Mouse (Mus musculus): ENCODE measurements at regions not wholly inside any gene's neighbourhood (a gene's known extent, or its start where the extent isn't known, plus 50 kb on each side); places are given as distances from the start of the nearest gene placed in this dataset.

- peaks cover 11% of the 10 kb centered on the region for H3K4me1 ChIP-seq (replicated peaks)
- no peak overlapping the region for H3K27ac ChIP-seq
- no peaks in the 10 kb centered on the region for H3K9me3 ChIP-seq
- H3K36me3 ChIP-seq = no peaks in the 10 kb centered on the region
- DNase-seq (ENCODE audit: low spot score) = no peak
- WGBS = 85% methylated on average over 5 of the region's 5 CpGs
- no peak overlapping the region for H3K4me3 ChIP-seq
- H3K27me3 ChIP-seq (ENCODE audit: insufficient read depth, poor library complexity, severe bottlenecking) = 0 out of 2 replicates have a peak, but pooled peaks cover 3% of the 10 kb centered on the region
Observed at GRCm38 (mm10) chr9:24903706-24904105, 129.6 kb upstream of the Tbx20 start.

DNA sequence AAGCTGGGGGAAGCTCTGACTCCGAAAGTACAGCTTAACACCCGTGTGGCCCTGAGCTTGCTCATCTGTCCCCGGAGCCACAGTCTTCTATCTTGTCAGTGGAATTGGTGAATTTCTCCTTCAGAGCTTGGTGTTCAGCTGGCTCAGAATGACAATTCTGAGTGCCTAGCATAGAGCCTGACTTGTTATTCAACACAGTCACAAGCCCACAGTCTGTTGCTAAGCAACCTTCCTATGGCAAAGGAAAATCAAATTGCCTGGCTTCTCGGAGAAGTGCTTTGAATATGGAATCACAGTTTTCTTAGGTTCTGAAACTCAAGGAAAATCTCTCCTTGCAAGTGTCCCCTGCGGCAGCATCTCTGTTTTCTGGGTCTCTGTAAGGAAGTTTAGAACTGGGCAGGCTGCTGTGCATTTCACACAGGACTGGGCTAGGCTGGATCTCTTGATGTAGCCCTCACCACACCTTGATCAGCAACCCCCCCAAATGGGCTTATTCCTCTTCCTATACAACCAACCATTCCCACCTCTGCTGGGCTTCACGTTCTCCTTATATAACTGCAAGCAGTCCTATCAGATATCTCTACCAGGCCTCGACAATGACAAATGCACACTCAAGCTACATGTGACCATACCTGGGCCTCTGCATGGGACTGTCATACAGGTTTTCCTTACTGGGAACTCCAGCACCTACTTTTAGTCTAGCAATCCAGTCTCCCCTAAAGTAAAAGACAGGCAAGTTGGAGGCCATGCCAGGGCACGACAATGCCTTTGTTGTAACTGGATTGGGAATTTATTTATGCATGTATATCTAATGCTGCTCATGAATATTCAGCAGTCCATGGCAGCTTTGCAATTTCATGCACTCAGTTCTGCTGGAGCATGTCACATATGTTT is 135.2 kb upstream of the Tbx20 start:
- Histone ChIP-seq H3K9me3 (no peaks in the 10 kb centered on the region), H3K4me3 (no peak overlapping the region), H3K4me1 (replicated peaks) (peaks cover 28% of the 10 kb centered on the region), H3K27me3 (ENCODE audit: insufficient read depth, poor library complexity, severe bottlenecking) (0 out of 2 replicates have a peak, but pooled peaks cover 3% of the 10 kb centered on the region), H3K27ac (peak overlapping the region; percentile 62), H3K36me3 (no peaks in the 10 kb centered on the region)
- 56% methylated on average over 8 of the region's 8 CpGs for WGBS
- DNase-seq (ENCODE audit: low spot score) = peak; percentile 14

GRCm38 (mm10) chr9:24910738-24911137 is 136.6 kb upstream of the Tbx20 start:
- 79% methylated on average over 5 of the region's 5 CpGs for WGBS
- no peaks in the 10 kb centered on the region for H3K9me3 ChIP-seq
- H3K27ac ChIP-seq = no peak overlapping the region
- DNase-seq (ENCODE audit: low spot score) = no peak
- no peaks in the 10 kb centered on the region for H3K36me3 ChIP-seq
- peaks cover 28% of the 10 kb centered on the region for H3K4me1 ChIP-seq (replicated peaks)
- H3K4me3 ChIP-seq = no peak overlapping the region
- H3K27me3 ChIP-seq (ENCODE audit: insufficient read depth, poor library complexity, severe bottlenecking) = 0 out of 2 replicates have a peak, but pooled peaks cover 3% of the 10 kb centered on the region

DNA sequence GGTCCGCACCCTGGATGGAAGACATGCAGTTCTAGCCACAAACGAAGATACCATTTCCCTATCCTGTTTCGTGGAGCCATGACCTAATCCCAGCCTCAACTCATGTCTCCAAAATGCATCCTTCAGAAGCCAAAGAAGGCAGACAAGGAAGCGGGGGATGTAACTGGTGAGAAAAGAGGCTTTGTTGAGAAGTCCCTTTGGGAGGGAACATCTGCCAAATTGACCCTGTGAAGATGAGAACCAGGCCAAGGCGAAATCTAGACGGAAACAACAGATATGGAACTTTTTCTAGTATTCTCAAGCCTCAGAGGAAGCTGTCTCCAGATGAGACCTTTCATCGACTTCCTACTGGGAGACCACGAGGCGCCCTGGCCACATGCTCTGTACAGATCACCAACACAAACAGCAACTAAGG is 145.9 kb upstream of the Tbx20 start:
- H3K27me3 ChIP-seq (ENCODE audit: insufficient read depth, poor library complexity, severe bottlenecking) = no peaks in the 10 kb centered on the region
- no peaks in the 10 kb centered on the region for H3K36me3 ChIP-seq
- 86% methylated on average over 9 of the region's 9 CpGs for WGBS
- H3K9me3 ChIP-seq = no peaks in the 10 kb centered on the region
- no peak overlapping the region for H3K27ac ChIP-seq
- DNase-seq (ENCODE audit: low spot score) = no peak
- no peak overlapping the region for H3K4me3 ChIP-seq
- H3K4me1 ChIP-seq (replicated peaks) = peaks cover 13% of the 10 kb centered on the region

- 69% methylated on average over 4 of the region's 4 CpGs for WGBS
- peak; percentile 8 for DNase-seq (ENCODE audit: low spot score)
- Histone ChIP-seq H3K4me1 (replicated peaks) (peaks cover 13% of the 10 kb centered on the region), H3K9me3 (no peaks in the 10 kb centered on the region), H3K27ac (0 out of 2 replicates have a peak overlapping the region, but pooled peaks have one; percentile 47), H3K36me3 (no peaks in the 10 kb centered on the region), H3K4me3 (no peak overlapping the region), H3K27me3 (ENCODE audit: insufficient read depth, poor library complexity, severe bottlenecking) (no peaks in the 10 kb centered on the region)
Observed at GRCm38 (mm10) chr9:24922051-24922860, 148.2 kb upstream of the Tbx20 start.

GRCm38 (mm10) chr9:24923514-24923913 is 149.4 kb upstream of the Tbx20 start:
- peaks cover 13% of the 10 kb centered on the region for H3K4me1 ChIP-seq (replicated peaks)
- no peaks in the 10 kb centered on the region for H3K36me3 ChIP-seq
- H3K27me3 ChIP-seq (ENCODE audit: insufficient read depth, poor library complexity, severe bottlenecking) = no peaks in the 10 kb centered on the region
- DNase-seq (ENCODE audit: low spot score) = no peak
- 89% methylated on average over 5 of the region's 5 CpGs for WGBS
- H3K9me3 ChIP-seq = no peaks in the 10 kb centered on the region
- H3K4me3 ChIP-seq = no peak overlapping the region
- no peak overlapping the region; the same call in 1 of the 2 replicates for H3K27ac ChIP-seq

- no peak overlapping the region for H3K27ac ChIP-seq
- DNase-seq (ENCODE audit: low spot score) = no peak
- no peak overlapping the region for H3K4me3 ChIP-seq
Observed at GRCm38 (mm10) chr9:24937731-24938130, 151.5 kb upstream of the Gm10181 start.

DNA sequence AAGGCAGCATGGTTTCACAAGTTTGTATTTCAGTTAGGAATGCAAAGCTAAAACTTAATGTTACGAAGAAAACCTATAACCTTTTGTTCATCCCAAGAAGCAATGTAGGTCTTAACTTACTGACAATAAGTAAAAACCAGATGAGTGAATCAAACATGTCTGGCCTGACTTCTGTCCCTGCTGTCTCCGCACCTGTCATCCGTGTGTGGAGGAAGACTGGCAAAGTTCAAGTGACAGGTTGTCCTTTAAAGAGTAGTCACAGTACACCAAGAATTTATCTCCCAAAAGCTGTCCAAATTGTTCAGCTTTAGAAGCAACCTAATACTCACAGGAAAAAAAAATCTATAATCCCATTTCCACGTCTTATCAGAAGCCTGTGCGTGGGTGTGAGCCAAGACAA is 146.3 kb upstream of the Gm10181 start:
- no peaks in the 10 kb centered on the region for H3K9me3 ChIP-seq
- no peak for DNase-seq (ENCODE audit: low spot score)
- 86% methylated on average over 5 of the region's 5 CpGs for WGBS
- H3K27ac ChIP-seq = no peak overlapping the region
- no peak overlapping the region for H3K4me3 ChIP-seq
- peaks cover 10% of the 10 kb centered on the region for H3K4me1 ChIP-seq (replicated peaks)
- H3K36me3 ChIP-seq = no peaks in the 10 kb centered on the region
- H3K27me3 ChIP-seq (ENCODE audit: insufficient read depth, poor library complexity, severe bottlenecking) = no peaks in the 10 kb centered on the region

More at GRCm38 (mm10) chr9:24937731-24938130, 151.5 kb upstream of the Gm10181 start:
- no peaks in the 10 kb centered on the region for H3K9me3 ChIP-seq
- 66% methylated on average over 3 of the region's 3 CpGs for WGBS
- no peaks in the 10 kb centered on the region for H3K27me3 ChIP-seq (ENCODE audit: insufficient read depth, poor library complexity, severe bottlenecking)
- no peaks in the 10 kb centered on the region for H3K36me3 ChIP-seq
- H3K4me1 ChIP-seq (replicated peaks) = no peaks in the 10 kb centered on the region

DNA sequence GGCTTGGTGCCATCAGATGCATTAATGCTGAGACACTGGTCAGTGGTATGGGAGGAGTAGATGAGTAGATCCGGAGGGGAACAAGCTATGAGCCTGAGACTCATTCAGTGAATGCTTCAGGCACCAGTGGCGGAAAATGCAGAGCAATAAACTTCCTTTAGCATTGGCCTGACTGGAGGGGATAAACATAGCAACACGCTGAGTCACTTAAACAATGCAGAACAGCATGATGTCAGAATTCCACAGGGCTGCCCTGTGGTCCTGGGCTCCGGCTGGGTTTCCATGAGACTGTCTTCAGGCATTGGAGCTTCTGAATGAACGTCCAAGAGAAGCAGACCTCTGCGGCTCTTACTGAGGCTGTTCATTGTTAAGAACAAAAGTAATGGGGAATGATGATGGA is 145.4 kb upstream of the Gm10181 start:
- Histone ChIP-seq H3K36me3 (no peaks in the 10 kb centered on the region), H3K4me3 (no peak overlapping the region), H3K9me3 (no peaks in the 10 kb centered on the region), H3K27ac (peak overlapping the region; percentile 40), H3K27me3 (ENCODE audit: insufficient read depth, poor library complexity, severe bottlenecking) (no peaks in the 10 kb centered on the region), H3K4me1 (replicated peaks) (peaks cover 10% of the 10 kb centered on the region)
- WGBS = 15% methylated on average over 6 of the region's 6 CpGs
- peak; percentile 48 for DNase-seq (ENCODE audit: low spot score)

DNA sequence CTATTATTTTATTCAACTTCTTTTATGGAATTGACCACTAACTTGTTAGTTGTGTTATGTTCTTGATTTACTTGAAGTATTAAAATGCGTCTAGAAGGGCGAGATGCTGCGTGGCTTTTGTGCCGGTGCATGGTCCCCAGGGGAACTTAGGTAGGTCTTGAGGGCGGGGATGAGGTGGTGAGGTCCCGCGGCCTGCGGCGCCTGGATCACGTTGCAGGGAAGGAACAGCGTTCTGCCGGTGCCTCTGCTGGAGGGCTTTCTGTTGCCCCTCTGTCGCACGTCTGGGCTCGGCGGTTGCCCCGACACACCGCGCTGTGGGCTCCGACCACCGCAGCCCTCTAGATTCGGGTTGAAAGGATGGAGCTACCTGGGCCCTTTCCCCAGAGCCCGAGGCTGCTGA is 136.7 kb upstream of the Gm10181 start:
- DNase-seq (ENCODE audit: low spot score) = no peak

DNA sequence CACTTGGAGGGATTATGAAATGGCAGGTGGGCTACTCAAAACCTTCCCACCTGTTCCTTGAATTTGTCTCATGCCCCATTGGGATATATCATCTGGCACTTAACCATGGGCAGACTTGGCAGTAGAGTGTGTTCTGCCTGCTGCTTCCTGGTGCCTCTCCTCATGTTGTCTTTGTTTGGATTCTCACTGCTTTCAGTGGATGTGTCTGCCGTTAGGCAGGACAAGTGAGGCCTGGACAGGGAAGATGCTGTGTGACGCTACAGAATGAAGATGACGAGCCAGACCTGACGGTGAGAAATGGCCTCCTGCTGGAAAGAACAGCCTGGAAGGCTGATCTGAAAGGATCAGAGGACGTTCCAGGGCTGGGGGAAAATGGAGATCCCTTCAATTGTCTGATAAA is 133.6 kb upstream of the Gm10181 start:
- Histone ChIP-seq H3K9me3 (no peaks in the 10 kb centered on the region), H3K27ac (no peak overlapping the region), H3K27me3 (ENCODE audit: insufficient read depth, poor library complexity, severe bottlenecking) (peaks cover 13% of the 10 kb centered on the region), H3K4me3 (no peak overlapping the region), H3K4me1 (replicated peaks) (peaks cover 12% of the 10 kb centered on the region), H3K36me3 (no peaks in the 10 kb centered on the region)
- DNase-seq (ENCODE audit: low spot score) = no peak
- 54% methylated on average over 5 of the region's 5 CpGs for WGBS

More for the DNA sequence above, 136.7 kb upstream of the Gm10181 start:
- Histone ChIP-seq H3K9me3 (no peaks in the 10 kb centered on the region), H3K36me3 (no peaks in the 10 kb centered on the region), H3K27me3 (ENCODE audit: insufficient read depth, poor library complexity, severe bottlenecking) (peaks cover 13% of the 10 kb centered on the region), H3K4me3 (no peak overlapping the region; the same call in 1 of the 2 replicates), H3K4me1 (replicated peaks) (peaks cover 12% of the 10 kb centered on the region), H3K27ac (no peak overlapping the region)
- WGBS = 38% methylated on average over 23 of the region's 23 CpGs

- H3K4me1 ChIP-seq (replicated peaks) = peaks cover 12% of the 10 kb centered on the region
- H3K27ac ChIP-seq = no peak overlapping the region
- H3K36me3 ChIP-seq = no peaks in the 10 kb centered on the region
- no peak overlapping the region for H3K4me3 ChIP-seq
- no peaks in the 10 kb centered on the region for H3K9me3 ChIP-seq
- H3K27me3 ChIP-seq (ENCODE audit: insufficient read depth, poor library complexity, severe bottlenecking) = peaks cover 13% of the 10 kb centered on the region
- 27% methylated on average over 7 of the region's 7 CpGs for WGBS
- DNase-seq (ENCODE audit: low spot score) = peak; percentile 46
Observed at GRCm38 (mm10) chr9:24956566-24956965, 132.7 kb upstream of the Gm10181 start.

GRCm38 (mm10) chr9:24963290-24963689 is 125.9 kb upstream of the Gm10181 start:
- no peak for DNase-seq (ENCODE audit: low spot score)
- Histone ChIP-seq H3K27me3 (ENCODE audit: insufficient read depth, poor library complexity, severe bottlenecking) (no peaks in the 10 kb centered on the region), H3K27ac (no peak overlapping the region), H3K36me3 (no peaks in the 10 kb centered on the region), H3K9me3 (no peaks in the 10 kb centered on the region), H3K4me1 (replicated peaks) (0 out of 2 replicates have a peak, but pooled peaks cover 5% of the 10 kb centered on the region), H3K4me3 (no peak overlapping the region)
- WGBS = 90% methylated on average over 1 of the region's 1 CpGs
